Mouse (Mus musculus) C2C12 (cell line): Measurements from ENCODE around the gene Upp1.

Source experiments
- CEBPB ChIP-seq: IDR thresholded peaks from one replicate; pipeline ENCODE4 v1.6.1; 2011; ENCODE audit warnings: low read depth, mild to moderate bottlenecking, control low read depth, moderate library complexity
- CTCF ChIP-seq: IDR thresholded peaks from one replicate; pipeline ENCODE4 v1.5.1; 2011; ENCODE audit not compliant: control insufficient read depth, insufficient read depth, insufficient read length
- USF1 ChIP-seq: IDR thresholded peaks from one replicate; pipeline ENCODE4 v1.6.1; 2011; ENCODE audit warnings: low read depth, mild to moderate bottlenecking, control low read depth, moderate library complexity

- TF ChIP-seq CTCF (no peak), USF1 (no peak), CEBPB (no peak)
Measured at GRCm38 (mm10) chr11:9145113-9145512, 27.2 kb downstream of the Upp1 start.
